Mouse (Mus musculus) small intestine, adult 2 months (tissue): ENCODE measurements around the gene Igf2r.

Source experiments
- CTCF ChIP-seq: fragments of 200-500 bp; IDR thresholded peaks from 2 replicates; pipeline ENCODE4 v1.5.1; 2012; ENCODE audit warnings: low read depth, mild to moderate bottlenecking, control low read depth, inconsistent platforms, low read length, moderate library complexity, mixed read lengths; ENCODE audit not compliant: insufficient replicate concordance, insufficient read length; ENCODE audit errors: extremely low read depth
- POLR2A ChIP-seq: fragments of 200-500 bp; IDR thresholded peaks from 2 replicates; pipeline ENCODE4 v1.6.1; 2012; ENCODE audit warnings: low read depth, mild to moderate bottlenecking, control low read depth, inconsistent platforms, low read length, moderate library complexity

DNA sequence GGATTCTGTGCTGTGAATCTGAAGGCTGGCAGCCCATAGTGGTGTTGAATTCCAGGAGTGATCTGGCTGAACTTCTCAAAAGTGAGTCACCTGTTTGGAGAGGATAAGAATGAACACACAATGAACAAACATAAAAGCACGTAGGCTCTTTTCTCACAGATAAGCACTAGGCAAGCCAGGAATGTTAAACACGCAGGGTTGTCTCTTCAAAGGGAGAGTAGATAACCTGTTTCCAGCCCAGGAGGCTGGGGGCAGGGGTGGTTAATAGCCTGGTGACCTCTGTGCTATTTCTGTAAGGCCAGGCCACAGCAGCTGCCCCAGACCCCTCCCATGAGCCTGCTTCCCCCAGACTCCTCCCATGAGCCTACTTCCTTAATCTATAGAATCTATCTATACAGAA, 29.1 kb downstream of the Igf2r start:
- TF ChIP-seq CTCF (no peak), POLR2A (no peak)
